Comparison of ENCODE assay signal across 25 mouse cellular contexts in genomic region chr2:121055915-121056314, GRCm38 (mm10). TPM values are rescaled to one million over a fixed set of nuclear protein-coding genes. Genes with fewer than 3 reads are reported as not detected.
DNase-seq lines count a peak whose midpoint lies in the region; ATAC-seq and TF ChIP-seq lines count a peak whose summit lies in the region.
"Had no signal": no experiment of that assay in that cellular context is flagged by ENCODE, and none has a peak within 500 bp of the region (broad histone marks: within the 10 kb centered on the region; RNA-seq: fewer than 3 reads in every experiment).

No protein-coding gene starts in this region.

- no peak overlapping the region for H3K4me3 ChIP-seq in heart, embryonic 10.5 days
- no peak overlapping the region for H3K4me3 ChIP-seq in heart, embryonic 12.5 days
- no peak overlapping the region for H3K4me3 ChIP-seq in liver, embryonic 16.5 days (ENCODE audit: low read depth, low read length)
- no peak overlapping the region for H3K4me3 ChIP-seq in stomach, postnatal 0 days (ENCODE audit: low read depth, low read length)
- H3K4me3 ChIP-seq in kidney, embryonic 16.5 days (ENCODE audit: low read length), result no peak overlapping the region
- no peak overlapping the region for H3K4me3 ChIP-seq in thymus, adult 2 months (ENCODE audit: control insufficient read depth, insufficient read depth, low read length)
- H3K4me3 ChIP-seq: embryonic facial prominence, embryonic 15.5 days; forebrain, embryonic 13.5 days; hindbrain, embryonic 13.5 days; midbrain, embryonic 12.5 days had no signal

- no peak for ATAC-seq in heart, embryonic 12.5 days (ENCODE audit: insufficient number of reproducible peaks, low FRiP score)
- ATAC-seq in liver, embryonic 16.5 days (ENCODE audit: low read depth), result peak; percentile 94
- 0 out of 2 replicates have a peak, but pooled peaks have one; percentile 18 for ATAC-seq in stomach, postnatal 0 days (ENCODE audit: low FRiP score, low TSS enrichment)
- ATAC-seq in kidney, embryonic 16.5 days (ENCODE audit: low FRiP score, low TSS enrichment), result no peak
- ATAC-seq: forebrain, embryonic 13.5 days had no signal

- no peaks in the 10 kb centered on the region for H3K9me3 ChIP-seq in heart, embryonic 10.5 days
- no peaks in the 10 kb centered on the region for H3K9me3 ChIP-seq in heart, embryonic 12.5 days (replicated peaks)
- no peaks in the 10 kb centered on the region for H3K9me3 ChIP-seq in liver, embryonic 16.5 days (replicated peaks; ENCODE audit: control insufficient read depth, low read length)
- no peaks in the 10 kb centered on the region for H3K9me3 ChIP-seq in stomach, postnatal 0 days (ENCODE audit: control insufficient read depth, low read length)
- no peaks in the 10 kb centered on the region for H3K9me3 ChIP-seq in kidney, embryonic 16.5 days (ENCODE audit: low read length)
- H3K9me3 ChIP-seq: embryonic facial prominence, embryonic 15.5 days; forebrain, embryonic 13.5 days; hindbrain, embryonic 13.5 days; midbrain, embryonic 12.5 days had no signal

- no peak overlapping the region for H3K4me2 ChIP-seq in heart, embryonic 12.5 days
- peak overlapping the region; percentile 28 for H3K4me2 ChIP-seq in liver, embryonic 16.5 days (ENCODE audit: low read depth, low read length)
- H3K4me2 ChIP-seq in stomach, postnatal 0 days (replicated peaks; ENCODE audit: low read depth), result no peak overlapping the region
- no peak overlapping the region for H3K4me2 ChIP-seq in kidney, embryonic 16.5 days (replicated peaks; ENCODE audit: low read depth, low read length)
- H3K4me2 ChIP-seq: embryonic facial prominence, embryonic 15.5 days; forebrain, embryonic 13.5 days; heart, embryonic 11.5 days; hindbrain, embryonic 13.5 days; midbrain, embryonic 12.5 days had no signal

- H3K36me3 ChIP-seq in heart, embryonic 10.5 days, result no peaks in the 10 kb centered on the region
- no peaks in the 10 kb centered on the region for H3K36me3 ChIP-seq in heart, embryonic 12.5 days
- no peaks in the 10 kb centered on the region for H3K36me3 ChIP-seq in liver, embryonic 16.5 days (ENCODE audit: control insufficient read depth, insufficient read depth)
- no peaks in the 10 kb centered on the region for H3K36me3 ChIP-seq in stomach, postnatal 0 days (ENCODE audit: control insufficient read depth, insufficient read depth, low read length)
- no peaks in the 10 kb centered on the region for H3K36me3 ChIP-seq in kidney, embryonic 16.5 days (ENCODE audit: insufficient read depth, low read length)
- H3K36me3 ChIP-seq in thymus, adult 2 months (ENCODE audit: control insufficient read depth, insufficient read depth, low read length), result no peaks in the 10 kb centered on the region
- H3K36me3 ChIP-seq: embryonic facial prominence, embryonic 15.5 days; hindbrain, embryonic 13.5 days; midbrain, embryonic 12.5 days had no signal

- no peak for TF ChIP-seq POLR2A in thymus, adult 2 months (IDR thresholded peaks at IDR 0.05; ENCODE audit: control insufficient read depth, extremely low read depth, insufficient read depth, low read length, poor library complexity)

- H3K27me3 ChIP-seq in heart, embryonic 10.5 days (ENCODE audit: insufficient read depth, poor library complexity, severe bottlenecking), result no peaks in the 10 kb centered on the region
- H3K27me3 ChIP-seq in heart, embryonic 12.5 days (replicated peaks), result no peaks in the 10 kb centered on the region
- H3K27me3 ChIP-seq in liver, embryonic 16.5 days (ENCODE audit: control insufficient read depth, insufficient read depth, low read depth, low read length), result no peaks in the 10 kb centered on the region; the same call in 1 of the 2 replicates
- no peaks in the 10 kb centered on the region for H3K27me3 ChIP-seq in stomach, postnatal 0 days (ENCODE audit: control insufficient read depth, insufficient read depth, low read length)
- no peaks in the 10 kb centered on the region for H3K27me3 ChIP-seq in kidney, embryonic 16.5 days (ENCODE audit: insufficient read depth, low read length)
- H3K27me3 ChIP-seq in thymus, adult 2 months (ENCODE audit: control insufficient read depth, insufficient read depth, low read length), result no peaks in the 10 kb centered on the region
- H3K27me3 ChIP-seq: embryonic facial prominence, embryonic 15.5 days; forebrain, embryonic 13.5 days; hindbrain, embryonic 13.5 days; midbrain, embryonic 12.5 days had no signal

- no peak for TF ChIP-seq CTCF in stomach, postnatal 0 days (IDR thresholded peaks at IDR 0.05; ENCODE audit: low read depth)
- TF ChIP-seq CTCF in thymus, adult 2 months (IDR thresholded peaks at IDR 0.05; ENCODE audit: borderline replicate concordance, control insufficient read depth, extremely low read depth, insufficient read depth, low read length, poor library complexity), result no peak

- H3K4me1 ChIP-seq in heart, embryonic 10.5 days, result no peaks in the 10 kb centered on the region; the same call in 1 of the 2 replicates
- 0 out of 2 replicates have a peak, but pooled peaks cover 8% of the 10 kb centered on the region for H3K4me1 ChIP-seq in heart, embryonic 12.5 days (replicated peaks)
- peaks cover 21% of the 10 kb centered on the region for H3K4me1 ChIP-seq in liver, embryonic 16.5 days (ENCODE audit: control insufficient read depth, low read depth, low read length)
- H3K4me1 ChIP-seq in stomach, postnatal 0 days (replicated peaks; ENCODE audit: control insufficient read depth, insufficient read depth), result no peaks in the 10 kb centered on the region
- no peaks in the 10 kb centered on the region for H3K4me1 ChIP-seq in kidney, embryonic 16.5 days (ENCODE audit: insufficient read depth, low read length)
- no peaks in the 10 kb centered on the region for H3K4me1 ChIP-seq in thymus, adult 2 months (replicated peaks; ENCODE audit: control insufficient read depth, insufficient read depth, low read length)
- H3K4me1 ChIP-seq: embryonic facial prominence, embryonic 15.5 days; forebrain, embryonic 13.5 days; hindbrain, embryonic 13.5 days; midbrain, embryonic 12.5 days had no signal

- WGBS in heart, embryonic 10.5 days, result 78% methylated on average over 6 of the region's 6 CpGs
- WGBS in heart, embryonic 12.5 days, result 68% methylated on average over 6 of the region's 6 CpGs
- WGBS in liver, embryonic 16.5 days (ENCODE audit: insufficient replicate concordance), result 27% methylated on average over 6 of the region's 6 CpGs
- WGBS in stomach, postnatal 0 days, result 76% methylated on average over 6 of the region's 6 CpGs
- 87% methylated on average over 6 of the region's 6 CpGs for WGBS in kidney, embryonic 16.5 days
- whole genome bisulfite sequencing in thymus, adult 2 months, result 90% methylated on average over 6 of the region's 6 CpGs

- H3K27ac ChIP-seq in heart, embryonic 10.5 days, result no peak overlapping the region
- H3K27ac ChIP-seq in heart, embryonic 12.5 days (ENCODE audit: poor library complexity, severe bottlenecking), result no peak overlapping the region
- peak overlapping the region; percentile 11; the same call in 1 of the 2 replicates for H3K27ac ChIP-seq in liver, embryonic 16.5 days (ENCODE audit: low read length)
- H3K27ac ChIP-seq in stomach, postnatal 0 days (replicated peaks), result no peak overlapping the region
- H3K27ac ChIP-seq in kidney, embryonic 16.5 days (ENCODE audit: low read length), result no peak overlapping the region
- H3K27ac ChIP-seq in thymus, adult 2 months (ENCODE audit: control insufficient read depth, insufficient read depth, low read length), result no peak overlapping the region
- H3K27ac ChIP-seq: embryonic facial prominence, embryonic 15.5 days; forebrain, embryonic 13.5 days; hindbrain, embryonic 13.5 days; midbrain, embryonic 12.5 days had no signal

- DNase-seq in heart, embryonic 10.5 days (ENCODE audit: low spot score), result peak; percentile 77
- DNase-seq in liver, result peak; percentile 68
- DNase-seq in stomach, postnatal 0 days (ENCODE audit: low spot score), result no peak
- DNase-seq in thymus, adult 2 months, result no peak
- no peak for DNase-seq in kidney, postnatal 14 days
- DNase-seq: adrenal gland, postnatal 10 days; cerebellum, adult 8-10 months; heart, postnatal 10 days; kidney, adult 11 months; kidney, postnatal 10 days; lung, adult 18-20 months; lung, postnatal 10 days; right cerebral cortex, postnatal 14 days had no signal

- TF ChIP-seq EP300 in stomach, postnatal 0 days (optimal IDR thresholded peaks at IDR 0.05), result no peak

- no peak overlapping the region for H3K9ac ChIP-seq in heart, embryonic 12.5 days
- 0 out of 2 replicates have a peak overlapping the region, but pooled peaks have one; percentile 13 for H3K9ac ChIP-seq in liver, embryonic 16.5 days (ENCODE audit: low read depth, low read length)
- no peak overlapping the region for H3K9ac ChIP-seq in stomach, postnatal 0 days (ENCODE audit: low read length)
- no peak overlapping the region for H3K9ac ChIP-seq in kidney, embryonic 16.5 days (replicated peaks; ENCODE audit: low read length)
- H3K9ac ChIP-seq: embryonic facial prominence, embryonic 15.5 days; forebrain, embryonic 13.5 days; hindbrain, embryonic 13.5 days; midbrain, embryonic 12.5 days had no signal

RNA-seq across cellular contexts. Expression of gene Epb42, which starts 19.0 kb away (rescaled TPM):
- polyA plus RNA-seq in heart, embryonic 10.5 days (2016; fragmentation: Nextera tagmentation; extraction: Ambion mirVana), result 19.1 and 21.1 TPM in 2 replicates
- 17.9 and 18.2 TPM in 2 replicates for polyA plus RNA-seq in heart, embryonic 12.5 days (2016; fragmentation: Nextera tagmentation; extraction: Ambion mirVana)
- 149 and 173 TPM in 2 replicates for polyA plus RNA-seq in liver, embryonic 16.5 days (2015; fragmentation: Nextera tagmentation; extraction: Ambion mirVana)
- polyA plus RNA-seq in stomach, postnatal 0 days (2015; fragmentation: Nextera tagmentation; extraction: Ambion mirVana), result 0.22 and 0.23 TPM in 2 replicates
- polyA plus RNA-seq in kidney, embryonic 16.5 days (2015; fragmentation: Nextera tagmentation; extraction: Ambion mirVana), result 0.80 and 1.9 TPM in 2 replicates
- 0.87 and 0.88 TPM in 2 replicates for polyA plus RNA-seq in thymus, adult 2 months (2012; rRNA removed)
- polyA plus RNA-seq: frontal cortex, adult 2 months had no signal

RNA-seq across cellular contexts. Expression of gene Tgm5, which starts 29.7 kb away (rescaled TPM):
- not detected in 2 replicates for polyA plus RNA-seq in heart, embryonic 10.5 days (2016; fragmentation: Nextera tagmentation; extraction: Ambion mirVana)
- not detected in 2 replicates for polyA plus RNA-seq in heart, embryonic 12.5 days (2016; fragmentation: Nextera tagmentation; extraction: Ambion mirVana)
- polyA plus RNA-seq in liver, embryonic 16.5 days (2015; fragmentation: Nextera tagmentation; extraction: Ambion mirVana), result not detected in 2 replicates
- polyA plus RNA-seq in stomach, postnatal 0 days (2015; fragmentation: Nextera tagmentation; extraction: Ambion mirVana), result 1.8 and 2.7 TPM in 2 replicates
- 5.6 and 6.7 TPM in 2 replicates for polyA plus RNA-seq in kidney, embryonic 16.5 days (2015; fragmentation: Nextera tagmentation; extraction: Ambion mirVana)
- polyA plus RNA-seq in thymus, adult 2 months (2012; rRNA removed), result 0.41 and 0.49 TPM in 2 replicates
- polyA plus RNA-seq: heart, embryonic 11.5 days; hindbrain, embryonic 13.5 days; limb, embryonic 11.5 days; midbrain, embryonic 12.5 days; spleen, adult 2 months had no signal

RNA-seq across cellular contexts. Expression of gene Ccndbp1, which starts 47.7 kb away (rescaled TPM):
- polyA plus RNA-seq in heart, embryonic 10.5 days (2016; fragmentation: Nextera tagmentation; extraction: Ambion mirVana), result 33.3 and 35.3 TPM in 2 replicates
- polyA plus RNA-seq in heart, embryonic 12.5 days (2016; fragmentation: Nextera tagmentation; extraction: Ambion mirVana), result 38.1 and 38.5 TPM in 2 replicates
- 54.4 and 55.3 TPM in 2 replicates for polyA plus RNA-seq in liver, embryonic 16.5 days (2015; fragmentation: Nextera tagmentation; extraction: Ambion mirVana)
- 31.1 and 33.6 TPM in 2 replicates for polyA plus RNA-seq in stomach, postnatal 0 days (2015; fragmentation: Nextera tagmentation; extraction: Ambion mirVana)
- polyA plus RNA-seq in kidney, embryonic 16.5 days (2015; fragmentation: Nextera tagmentation; extraction: Ambion mirVana), result 49.3 and 55.6 TPM in 2 replicates
- polyA plus RNA-seq in thymus, adult 2 months (2012; rRNA removed), result 51.0 and 54.0 TPM in 2 replicates

RNA-seq across cellular contexts. Expression of gene Tgm7, which starts 53.7 kb away (rescaled TPM):
- not detected in 2 replicates for polyA plus RNA-seq in heart, embryonic 10.5 days (2016; fragmentation: Nextera tagmentation; extraction: Ambion mirVana)
- not detected in 2 replicates for polyA plus RNA-seq in heart, embryonic 12.5 days (2016; fragmentation: Nextera tagmentation; extraction: Ambion mirVana)
- not detected in 2 replicates for polyA plus RNA-seq in liver, embryonic 16.5 days (2015; fragmentation: Nextera tagmentation; extraction: Ambion mirVana)
- polyA plus RNA-seq in stomach, postnatal 0 days (2015; fragmentation: Nextera tagmentation; extraction: Ambion mirVana), result not detected in 2 replicates
- polyA plus RNA-seq in kidney, embryonic 16.5 days (2015; fragmentation: Nextera tagmentation; extraction: Ambion mirVana), result 0.28 and 0.30 TPM in 2 replicates
- polyA plus RNA-seq in thymus, adult 2 months (2012; rRNA removed), result 0.34 and 0.38 TPM in 2 replicates
- polyA plus RNA-seq: embryonic facial prominence, embryonic 15.5 days; forebrain, embryonic 13.5 days; heart, embryonic 11.5 days; hindbrain, embryonic 13.5 days; limb, embryonic 11.5 days; midbrain, embryonic 12.5 days; spleen, adult 2 months; stomach, embryonic 14.5 days had no signal

Comparison
In these comparisons a context has a peak if more than half of its experiments do, and no peak if none do; other contexts are left out.
1. DNase-seq: peak in heart, embryonic 10.5 days (single experiment) and liver (single experiment); none in stomach, postnatal 0 days (single experiment), thymus, adult 2 months (single experiment) and kidney, postnatal 14 days (single experiment).
2. ATAC-seq: peak in liver, embryonic 16.5 days (single experiment) and stomach, postnatal 0 days (single experiment); none in heart, embryonic 12.5 days (single experiment) and kidney, embryonic 16.5 days (single experiment).